Mouse (Mus musculus) layer of hippocampus, adult 18-20 months (tissue): ENCODE measurements at regions not wholly inside any gene's neighbourhood (a gene's known extent, or its start where the extent isn't known, plus 50 kb on each side); places are given as distances from the start of the nearest gene placed in this dataset.

Experiments used
- DNase-seq, 2 experiments: peaks; one replicate each; pipeline ENCODE4 v3.0.0; 2022; ENCODE audit warnings: low spot score in 2 of 2

DNA sequence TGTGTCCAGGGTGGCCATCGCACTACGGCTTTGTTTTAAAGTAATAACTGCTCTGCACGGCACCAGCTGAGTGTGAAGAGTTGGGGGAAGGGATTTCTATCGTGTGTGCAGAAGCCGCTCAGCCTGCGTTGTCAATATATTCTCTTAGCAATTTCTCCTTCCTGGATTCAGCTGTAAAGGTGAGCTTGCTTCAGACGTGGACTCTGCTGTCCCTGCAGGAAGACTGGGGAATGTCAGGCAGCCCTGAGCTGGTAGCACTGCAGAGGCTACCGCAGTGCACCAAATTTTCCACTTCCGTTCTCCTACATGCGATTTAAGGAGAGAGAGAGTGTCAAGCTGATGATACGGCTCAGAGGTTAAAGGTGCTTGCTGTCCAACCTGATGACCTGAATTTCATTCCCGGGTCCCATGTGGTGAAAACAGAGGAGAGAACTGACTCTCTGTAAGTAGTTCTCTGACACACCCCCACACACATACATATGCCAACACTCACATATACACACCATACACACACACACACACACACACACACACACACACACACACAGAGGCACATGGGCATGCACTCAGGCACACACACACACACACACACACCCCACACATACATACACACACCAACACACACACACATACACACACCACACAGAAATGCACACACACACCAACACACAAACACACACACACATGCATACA is 59.9 kb upstream of the Prelid3b start:
- DNase-seq, result peak; percentile 10 to 20

GRCm38 (mm10) chr2:174540717-174541116 is 67.8 kb upstream of the Prelid3b start:
- DNase-seq, result no peak

DNA sequence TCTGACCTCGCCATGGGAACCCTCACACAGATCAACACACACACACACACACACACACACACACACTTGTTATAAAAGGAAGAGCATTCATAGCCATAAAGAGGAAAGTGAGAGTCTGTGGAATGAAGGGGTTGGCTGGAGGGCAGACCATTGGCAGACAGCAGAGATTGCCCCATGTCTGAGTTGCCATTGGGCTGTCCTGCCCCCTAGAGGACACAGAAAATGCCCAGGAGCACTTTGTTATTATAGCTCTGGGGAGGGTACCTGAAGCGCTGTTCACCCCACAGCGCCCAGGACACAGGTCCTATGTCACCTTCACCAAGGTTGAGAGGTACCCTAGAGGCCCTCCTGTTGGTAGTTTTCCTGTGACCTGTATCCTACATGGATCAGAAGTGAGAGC is 74.3 kb upstream of the Prelid3b start:
- no peak for DNase-seq

- DNase-seq, result no peak
Observed at GRCm38 (mm10) chr2:174547701-174548100, 74.8 kb upstream of the Prelid3b start.

DNA sequence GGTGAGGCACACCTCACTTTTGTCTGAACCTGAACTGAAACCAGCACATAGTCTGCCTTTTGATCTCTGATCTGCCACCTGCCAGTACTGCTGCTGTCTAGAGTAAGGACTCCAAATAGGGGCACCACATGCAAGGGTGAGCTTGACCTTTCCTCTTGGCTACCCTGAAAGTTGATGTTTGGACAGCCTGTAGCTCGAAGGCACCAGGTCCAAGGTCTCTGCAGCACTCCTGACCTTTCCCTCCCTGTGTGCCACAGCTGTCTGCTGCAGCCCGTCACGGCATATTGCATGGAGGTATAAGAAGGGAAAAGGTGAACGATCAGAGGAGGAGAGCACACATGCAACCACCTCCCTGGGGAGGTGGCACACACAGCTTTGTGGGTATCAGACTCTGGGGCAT is 75.9 kb upstream of the Prelid3b start:
- DNase-seq, result no peak

GRCm38 (mm10) chr2:174555778-174556177 is 82.9 kb upstream of the Prelid3b start:
- DNase-seq, result no peak

GRCm38 (mm10) chr2:174561828-174562429 is 81.4 kb upstream of the Zfp831 start:
- DNase-seq, result no peak

GRCm38 (mm10) chr2:174563917-174564316 is 79.4 kb upstream of the Zfp831 start:
- DNase-seq, result no peak

DNA sequence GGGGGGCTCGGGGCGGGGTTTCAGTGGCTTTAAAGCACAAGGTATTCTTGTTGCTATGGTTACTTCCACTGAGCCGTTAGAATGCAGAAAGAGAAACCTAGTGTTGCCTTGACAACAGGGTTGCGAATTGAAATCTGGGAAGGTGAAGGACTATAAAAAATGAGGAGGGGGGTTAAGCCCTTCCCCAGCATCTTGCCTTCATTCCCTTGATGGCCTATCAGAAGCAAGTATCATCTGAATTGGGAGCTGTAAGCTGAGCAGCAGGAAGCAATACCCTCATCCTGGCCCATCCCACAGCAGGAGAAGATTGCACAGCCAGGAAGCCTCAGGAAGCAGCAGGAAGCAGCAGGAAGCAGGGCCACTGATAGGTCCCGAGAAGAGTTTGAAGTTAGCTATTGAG is 78.5 kb upstream of the Zfp831 start:
- DNase-seq, result peak in 1 of 2 experiments; percentile 36

GRCm38 (mm10) chr2:174565891-174566290 is 77.4 kb upstream of the Zfp831 start:
- no peak for DNase-seq

DNA sequence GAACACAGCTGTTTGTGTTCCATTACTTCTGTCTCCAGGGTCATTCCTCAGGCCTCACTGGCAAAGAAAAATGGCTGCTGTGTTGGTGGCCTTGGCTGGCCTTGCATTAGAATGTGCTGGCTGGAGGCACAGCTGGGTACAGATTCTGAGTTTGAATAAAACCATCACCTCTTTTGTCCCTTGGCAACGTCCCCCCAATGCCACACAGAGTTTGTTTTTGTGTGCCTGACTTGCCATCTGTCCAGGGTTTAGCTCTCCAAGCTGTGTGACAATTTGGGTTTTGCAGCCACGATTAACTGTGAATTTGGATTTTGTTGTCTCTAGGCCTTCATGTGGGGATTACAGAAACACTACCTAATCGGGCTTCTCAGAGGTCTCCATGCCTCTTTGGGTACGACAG is 76.6 kb upstream of the Zfp831 start:
- DNase-seq, result peak in 1 of 2 experiments; percentile 51

- DNase-seq, result no peak
Observed at GRCm38 (mm10) chr2:174574804-174575507, 68.4 kb upstream of the Zfp831 start.

- DNase-seq, result no peak
Observed at GRCm38 (mm10) chr2:174575546-174575945, 67.8 kb upstream of the Zfp831 start.

DNA sequence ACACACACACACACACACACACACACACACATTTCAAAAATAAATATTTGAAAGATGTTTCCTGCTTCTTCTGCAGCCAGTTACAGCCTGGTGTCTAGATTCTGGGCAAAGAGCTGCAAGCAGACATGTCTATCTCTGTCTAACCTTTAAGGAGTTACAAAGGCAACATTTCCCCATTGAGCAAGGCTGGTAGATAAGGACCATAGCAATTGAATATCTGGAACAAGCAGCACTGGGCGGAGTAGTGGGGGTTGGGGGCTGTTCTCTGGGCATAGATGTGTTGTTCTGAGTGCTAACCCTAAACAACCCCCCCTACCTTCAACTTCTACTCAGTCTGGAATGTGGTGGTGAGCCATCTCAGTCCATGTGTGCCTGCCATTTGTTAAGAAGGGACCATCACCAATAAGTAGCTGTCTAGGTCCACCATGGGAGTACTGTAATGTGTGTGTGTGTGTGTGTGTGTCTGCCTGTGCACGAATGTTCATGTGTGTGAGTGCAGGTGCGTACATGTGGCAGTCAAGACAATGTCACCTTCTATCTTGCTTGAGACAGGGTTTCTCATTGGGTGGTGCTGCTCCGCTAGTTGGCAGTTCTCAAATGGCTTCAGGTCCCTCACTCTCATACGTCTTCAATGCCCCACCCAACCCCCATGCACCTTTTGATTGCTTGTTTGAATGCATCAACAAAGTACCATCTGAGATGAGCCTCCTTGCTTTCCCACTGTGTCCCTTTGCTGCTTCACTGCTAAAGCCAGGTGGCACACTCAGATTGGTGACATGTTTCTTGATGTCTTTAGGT is 62.2 kb upstream of the Zfp831 start:
- no peak for DNase-seq

DNA sequence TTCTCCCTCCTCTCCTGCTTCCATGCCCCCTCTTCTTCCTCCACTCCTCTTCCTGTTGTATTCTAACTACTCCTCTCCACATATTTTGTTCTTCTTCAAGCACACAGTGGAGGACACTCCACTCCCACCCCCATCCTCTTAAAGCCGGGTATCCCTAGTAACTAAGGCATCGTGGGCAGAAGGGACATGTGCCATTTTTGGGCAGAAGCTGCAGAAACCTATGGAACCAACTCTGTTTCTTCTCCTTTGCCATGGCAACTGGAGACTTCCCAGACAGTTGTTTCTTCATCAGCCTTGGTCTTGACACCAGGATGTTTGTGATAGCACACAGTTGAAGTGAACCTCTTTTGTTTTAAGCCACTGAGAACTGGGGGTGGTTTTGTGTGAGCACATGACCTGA is 59.1 kb upstream of the Zfp831 start:
- DNase-seq, result no peak
